ENCODE assay signal across 7 mouse cellular contexts in genomic region chr7:141465388-141466044, GRCm38 (mm10). TPM values are rescaled to one million over a fixed set of nuclear protein-coding genes. Genes with fewer than 3 reads are reported as not detected.
A peak's percentile ranks its signal among the peaks of the same experiment; 100 is the strongest.
DNase-seq lines count a peak whose midpoint lies in the region; ATAC-seq and TF ChIP-seq lines count a peak whose summit lies in the region.

No protein-coding gene starts in this region.

- 43% methylated on average over 8 of the region's 10 CpGs for WGBS in kidney, embryonic 16.5 days
- WGBS in kidney, adult 2 months = 54% methylated on average over 9 of the region's 10 CpGs
- WGBS in heart, embryonic 12.5 days = 40% methylated on average over 8 of the region's 10 CpGs
- WGBS in midbrain, postnatal 0 days = 42% methylated on average over 9 of the region's 10 CpGs

- no peak for TF ChIP-seq CTCF in kidney, adult 2 months (conservative IDR thresholded peaks at IDR 0.05; ENCODE audit: insufficient read depth, insufficient read length, low read depth, low read length)
- TF ChIP-seq CTCF in bone marrow macrophage, adult 2 months (IDR thresholded peaks at IDR 0.05; ENCODE audit: low read depth, low read length) = no peak
- TF ChIP-seq CTCF in midbrain, postnatal 0 days (IDR thresholded peaks at IDR 0.05) = no peak

- no peaks in the 10 kb centered on the region for H3K9me3 ChIP-seq in kidney, embryonic 16.5 days (ENCODE audit: low read length)
- H3K9me3 ChIP-seq in heart, embryonic 12.5 days (replicated peaks) = no peaks in the 10 kb centered on the region
- H3K9me3 ChIP-seq in midbrain, postnatal 0 days (ENCODE audit: low read length) = no peaks in the 10 kb centered on the region

- TF ChIP-seq POLR2A in kidney, adult 2 months (IDR thresholded peaks at IDR 0.05; ENCODE audit: low read depth, low read length) = no peak
- no peak for TF ChIP-seq POLR2A in bone marrow macrophage, adult 2 months (IDR thresholded peaks at IDR 0.05; ENCODE audit: borderline replicate concordance, low read depth, low read length)

- peaks cover 66% of the 10 kb centered on the region for H3K4me1 ChIP-seq in kidney, embryonic 16.5 days (ENCODE audit: insufficient read depth, low read length)
- H3K4me1 ChIP-seq in kidney, adult 2 months (ENCODE audit: control insufficient read depth, insufficient read depth, low read length) = peaks cover 31% of the 10 kb centered on the region
- peaks cover 69% of the 10 kb centered on the region for H3K4me1 ChIP-seq in bone marrow macrophage, adult 2 months (ENCODE audit: control insufficient read depth, insufficient read depth, low read length)
- peaks cover 78% of the 10 kb centered on the region for H3K4me1 ChIP-seq in heart, embryonic 12.5 days (replicated peaks)
- peaks cover 32% of the 10 kb centered on the region for H3K4me1 ChIP-seq in midbrain, postnatal 0 days (ENCODE audit: insufficient read depth, low read length)

- no peak for ATAC-seq in kidney, embryonic 16.5 days (ENCODE audit: low FRiP score, low TSS enrichment)
- no peak for ATAC-seq in heart, embryonic 12.5 days (ENCODE audit: insufficient number of reproducible peaks, low FRiP score)
- ATAC-seq in midbrain, postnatal 0 days (ENCODE audit: low FRiP score) = no peak
- ATAC-seq in granulocyte monocyte progenitor cell, adult 5-6 weeks (replicated peaks; ENCODE audit: poor library complexity, severe bottlenecking) = no peak

- H3K27me3 ChIP-seq in kidney, embryonic 16.5 days (ENCODE audit: insufficient read depth, low read length) = peaks cover 34% of the 10 kb centered on the region
- H3K27me3 ChIP-seq in kidney, adult 2 months (replicated peaks; ENCODE audit: control insufficient read depth, insufficient read depth, low read length) = no peaks in the 10 kb centered on the region
- peaks cover 54% of the 10 kb centered on the region for H3K27me3 ChIP-seq in heart, embryonic 12.5 days (replicated peaks)
- H3K27me3 ChIP-seq in midbrain, postnatal 0 days (ENCODE audit: insufficient read depth, low read length) = peaks cover 50% of the 10 kb centered on the region

- 0 out of 2 replicates have a peak overlapping the region, but pooled peaks have one; percentile 47 for H3K9ac ChIP-seq in kidney, embryonic 16.5 days (replicated peaks; ENCODE audit: low read length)
- H3K9ac ChIP-seq in heart, embryonic 12.5 days = peak overlapping the region; percentile 53
- H3K9ac ChIP-seq in midbrain, postnatal 0 days (replicated peaks; ENCODE audit: low read length, poor library complexity, severe bottlenecking) = no peak overlapping the region

- H3K4me2 ChIP-seq in kidney, embryonic 16.5 days (replicated peaks; ENCODE audit: low read depth, low read length) = peak overlapping the region; percentile 51
- peak overlapping the region; percentile 63 for H3K4me2 ChIP-seq in heart, embryonic 12.5 days
- H3K4me2 ChIP-seq in midbrain, postnatal 0 days (ENCODE audit: low read depth, low read length, poor library complexity, severe bottlenecking) = peak overlapping the region; percentile 28; the same call in 1 of the 2 replicates

- no peak for DNase-seq in kidney, adult 2 months
- no peak for DNase-seq in midbrain, postnatal 0 days (ENCODE audit: low spot score)
- no peak for DNase-seq in frontal cortex, adult 2 months (ENCODE audit: extremely low spot score in 1 of 2, low spot score in 1 of 2)

- H3K36me3 ChIP-seq in kidney, embryonic 16.5 days (ENCODE audit: insufficient read depth, low read length) = peaks cover 11% of the 10 kb centered on the region
- H3K36me3 ChIP-seq in kidney, adult 2 months (ENCODE audit: control insufficient read depth, insufficient read depth, low read length) = no peaks in the 10 kb centered on the region
- H3K36me3 ChIP-seq in heart, embryonic 12.5 days = peaks cover 14% of the 10 kb centered on the region
- peaks cover 9% of the 10 kb centered on the region for H3K36me3 ChIP-seq in midbrain, postnatal 0 days (ENCODE audit: insufficient read depth, low read length)

- H3K4me3 ChIP-seq in kidney, embryonic 16.5 days (ENCODE audit: low read length) = no peak overlapping the region
- H3K4me3 ChIP-seq in kidney, adult 2 months (ENCODE audit: insufficient read depth, low read depth, low read length) = no peak overlapping the region
- peak overlapping the region; percentile 21; the same call in 1 of the 2 replicates for H3K4me3 ChIP-seq in bone marrow macrophage, adult 2 months (ENCODE audit: insufficient read depth, low read length)
- no peak overlapping the region for H3K4me3 ChIP-seq in heart, embryonic 12.5 days
- peak overlapping the region; percentile 20; the same call in 1 of the 2 replicates for H3K4me3 ChIP-seq in midbrain, postnatal 0 days (ENCODE audit: low read depth, low read length)

- H3K27ac ChIP-seq in kidney, embryonic 16.5 days (ENCODE audit: low read length) = no peak overlapping the region
- H3K27ac ChIP-seq in kidney, adult 2 months (ENCODE audit: insufficient read depth, low read depth, low read length) = no peak overlapping the region
- peak overlapping the region; percentile 66 for H3K27ac ChIP-seq in bone marrow macrophage, adult 2 months (ENCODE audit: insufficient read depth, low read depth, low read length)
- peak overlapping the region; percentile 36; the same call in 1 of the 2 replicates for H3K27ac ChIP-seq in heart, embryonic 12.5 days (ENCODE audit: poor library complexity, severe bottlenecking)
- no peak overlapping the region for H3K27ac ChIP-seq in midbrain, postnatal 0 days (ENCODE audit: low read depth, low read length)

RNA-seq across cellular contexts. Expression of gene Cd151, which starts 1.7 kb away (rescaled TPM):
- polyA plus RNA-seq in kidney, embryonic 16.5 days (2015; fragmentation: Nextera tagmentation; extraction: Ambion mirVana) = 48.4 and 54.3 TPM in 2 replicates
- polyA plus RNA-seq in kidney, adult 2 months (2012; rRNA removed) = 274 and 343 TPM in 2 replicates
- 49.5 and 57.9 TPM in 2 replicates for polyA plus RNA-seq in bone marrow macrophage, adult 2 months (2012; ENCODE audit: insufficient read depth, insufficient read length, missing spikeins)
- 27.4 and 30.6 TPM in 2 replicates for polyA plus RNA-seq in heart, embryonic 12.5 days (2016; fragmentation: Nextera tagmentation; extraction: Ambion mirVana)
- total RNA-seq in midbrain, postnatal 0 days (2014; rRNA removed) = 46.4 and 52.9 TPM in 2 replicates
- polyA plus RNA-seq in midbrain, postnatal 0 days (2015; fragmentation: Nextera tagmentation; extraction: Ambion mirVana) = 13.6 and 15.0 TPM in 2 replicates
- polyA plus RNA-seq in frontal cortex, adult 2 months (2012; rRNA removed) = 61.0 and 61.7 TPM in 2 replicates
- total RNA-seq in granulocyte monocyte progenitor cell, adult 5-6 weeks (2014; fragmentation: Nextera tagmentation) = 19.2 and 20.0 TPM in 2 replicates
- 18.4 and 20.4 TPM in 2 replicates for total RNA-seq in granulocyte monocyte progenitor cell, adult 5-6 weeks (2017)

RNA-seq across cellular contexts. Expression of gene Cracr2b, which starts 4.6 kb away (rescaled TPM):
- 23.7 and 24.1 TPM in 2 replicates for polyA plus RNA-seq in kidney, embryonic 16.5 days (2015; fragmentation: Nextera tagmentation; extraction: Ambion mirVana)
- 15.3 and 22.2 TPM in 2 replicates for polyA plus RNA-seq in kidney, adult 2 months (2012; rRNA removed)
- 66.8 and 69.6 TPM in 2 replicates for polyA plus RNA-seq in bone marrow macrophage, adult 2 months (2012; ENCODE audit: insufficient read depth, insufficient read length, missing spikeins)
- 16.6 and 17.5 TPM in 2 replicates for polyA plus RNA-seq in heart, embryonic 12.5 days (2016; fragmentation: Nextera tagmentation; extraction: Ambion mirVana)
- 4.0 and 5.3 TPM in 2 replicates for total RNA-seq in midbrain, postnatal 0 days (2014; rRNA removed)
- polyA plus RNA-seq in midbrain, postnatal 0 days (2015; fragmentation: Nextera tagmentation; extraction: Ambion mirVana) = 5.3 and 5.9 TPM in 2 replicates
- polyA plus RNA-seq in frontal cortex, adult 2 months (2012; rRNA removed) = 5.1 and 8.7 TPM in 2 replicates
- total RNA-seq in granulocyte monocyte progenitor cell, adult 5-6 weeks (2014; fragmentation: Nextera tagmentation) = 15.8 and 21.3 TPM in 2 replicates
- total RNA-seq in granulocyte monocyte progenitor cell, adult 5-6 weeks (2017) = 14.9 and 15.8 TPM in 2 replicates

RNA-seq across cellular contexts. Expression of gene Polr2l, which starts 9.4 kb away (rescaled TPM):
- polyA plus RNA-seq in kidney, embryonic 16.5 days (2015; fragmentation: Nextera tagmentation; extraction: Ambion mirVana) = 68.8 and 73.2 TPM in 2 replicates
- polyA plus RNA-seq in kidney, adult 2 months (2012; rRNA removed) = 67.3 and 70.9 TPM in 2 replicates
- 4.8 and 5.0 TPM in 2 replicates for polyA plus RNA-seq in bone marrow macrophage, adult 2 months (2012; ENCODE audit: insufficient read depth, insufficient read length, missing spikeins)
- 60.7 and 64.7 TPM in 2 replicates for polyA plus RNA-seq in heart, embryonic 12.5 days (2016; fragmentation: Nextera tagmentation; extraction: Ambion mirVana)
- total RNA-seq in midbrain, postnatal 0 days (2014; rRNA removed) = 27.0 and 28.9 TPM in 2 replicates
- polyA plus RNA-seq in midbrain, postnatal 0 days (2015; fragmentation: Nextera tagmentation; extraction: Ambion mirVana) = 77.9 and 78.5 TPM in 2 replicates
- polyA plus RNA-seq in frontal cortex, adult 2 months (2012; rRNA removed) = 41.5 and 47.6 TPM in 2 replicates
- 36.4 and 59.6 TPM in 2 replicates for total RNA-seq in granulocyte monocyte progenitor cell, adult 5-6 weeks (2014; fragmentation: Nextera tagmentation)
- total RNA-seq in granulocyte monocyte progenitor cell, adult 5-6 weeks (2017) = 40.9 and 43.5 TPM in 2 replicates

RNA-seq across cellular contexts. Expression of gene Tspan4, which starts 9.5 kb away (rescaled TPM):
- polyA plus RNA-seq in kidney, embryonic 16.5 days (2015; fragmentation: Nextera tagmentation; extraction: Ambion mirVana) = 105 and 110 TPM in 2 replicates
- polyA plus RNA-seq in kidney, adult 2 months (2012; rRNA removed) = 143 and 162 TPM in 2 replicates
- polyA plus RNA-seq in bone marrow macrophage, adult 2 months (2012; ENCODE audit: insufficient read depth, insufficient read length, missing spikeins) = 99.8 and 102 TPM in 2 replicates
- 57.5 and 57.6 TPM in 2 replicates for polyA plus RNA-seq in heart, embryonic 12.5 days (2016; fragmentation: Nextera tagmentation; extraction: Ambion mirVana)
- total RNA-seq in midbrain, postnatal 0 days (2014; rRNA removed) = 91.4 and 94.8 TPM in 2 replicates
- polyA plus RNA-seq in midbrain, postnatal 0 days (2015; fragmentation: Nextera tagmentation; extraction: Ambion mirVana) = 68.1 and 75.7 TPM in 2 replicates
- polyA plus RNA-seq in frontal cortex, adult 2 months (2012; rRNA removed) = 38.7 and 40.9 TPM in 2 replicates
- 50.4 and 53.8 TPM in 2 replicates for total RNA-seq in granulocyte monocyte progenitor cell, adult 5-6 weeks (2014; fragmentation: Nextera tagmentation)
- 42.6 and 44.9 TPM in 2 replicates for total RNA-seq in granulocyte monocyte progenitor cell, adult 5-6 weeks (2017)

RNA-seq across cellular contexts. Expression of gene Pnpla2, which starts 10.5 kb away (rescaled TPM):
- 47.0 and 51.5 TPM in 2 replicates for polyA plus RNA-seq in kidney, embryonic 16.5 days (2015; fragmentation: Nextera tagmentation; extraction: Ambion mirVana)
- polyA plus RNA-seq in kidney, adult 2 months (2012; rRNA removed) = 350 and 353 TPM in 2 replicates
- polyA plus RNA-seq in bone marrow macrophage, adult 2 months (2012; ENCODE audit: insufficient read depth, insufficient read length, missing spikeins) = 92.9 and 94.0 TPM in 2 replicates
- 42.3 and 43.3 TPM in 2 replicates for polyA plus RNA-seq in heart, embryonic 12.5 days (2016; fragmentation: Nextera tagmentation; extraction: Ambion mirVana)
- total RNA-seq in midbrain, postnatal 0 days (2014; rRNA removed) = 6.5 and 7.0 TPM in 2 replicates
- 22.2 and 24.5 TPM in 2 replicates for polyA plus RNA-seq in midbrain, postnatal 0 days (2015; fragmentation: Nextera tagmentation; extraction: Ambion mirVana)
- polyA plus RNA-seq in frontal cortex, adult 2 months (2012; rRNA removed) = 27.5 and 29.8 TPM in 2 replicates
- total RNA-seq in granulocyte monocyte progenitor cell, adult 5-6 weeks (2014; fragmentation: Nextera tagmentation) = 93.9 and 97.0 TPM in 2 replicates
- total RNA-seq in granulocyte monocyte progenitor cell, adult 5-6 weeks (2017) = 19.0 and 35.1 TPM in 2 replicates

Comparison
In these comparisons a context has a peak if more than half of its experiments do, and no peak if none do; other contexts are left out.
1. H3K27ac ChIP-seq: peak in bone marrow macrophage, adult 2 months (single experiment) and heart, embryonic 12.5 days (single experiment); none in kidney, embryonic 16.5 days (single experiment), kidney, adult 2 months (single experiment) and midbrain, postnatal 0 days (single experiment).
2. H3K4me3 ChIP-seq: peak in bone marrow macrophage, adult 2 months (single experiment) and midbrain, postnatal 0 days (single experiment); none in kidney, embryonic 16.5 days (single experiment), kidney, adult 2 months (single experiment) and heart, embryonic 12.5 days (single experiment).
3. Peak in every context shown above with its lines, with median percentiles within 50 percentile points of each other: H3K4me2 ChIP-seq.